Mouse (Mus musculus): ENCODE results near the gene Timm22.

Gene Timm22

GRCm38 (mm10) chr11:76406702-76407583, at the start of gene Timm22:
Gene Timm22, plus strand, starts transcription at chr11:76406952.
- DNase-seq (ENCODE audit: low spot score): peak; percentile 99

- no peak for DNase-seq (ENCODE audit: low spot score)
These were observed 49.3 kb upstream of the Timm22 start for GRCm38 (mm10) chr11:76357464-76357863.

GRCm38 (mm10) chr11:76358628-76359320, 48.0 kb upstream of the Timm22 start:
- no peak for DNase-seq (ENCODE audit: low spot score)

GRCm38 (mm10) chr11:76360255-76360654, 46.5 kb upstream of the Timm22 start:
- DNase-seq (ENCODE audit: low spot score): no peak

- no peak for DNase-seq (ENCODE audit: low spot score)
These were observed 45.3 kb upstream of the Timm22 start for GRCm38 (mm10) chr11:76361422-76361821.

- DNase-seq (ENCODE audit: low spot score): peak; percentile 80
These were observed 43.6 kb upstream of the Timm22 start for GRCm38 (mm10) chr11:76363178-76363577.

- no peak for DNase-seq (ENCODE audit: low spot score)
These were observed 43.1 kb upstream of the Timm22 start for GRCm38 (mm10) chr11:76363636-76364035.

GRCm38 (mm10) chr11:76364038-76364437, 42.7 kb upstream of the Timm22 start:
- no peak for DNase-seq (ENCODE audit: low spot score)

- DNase-seq (ENCODE audit: low spot score): no peak
These were observed 40.0 kb upstream of the Timm22 start for GRCm38 (mm10) chr11:76366720-76367119.

GRCm38 (mm10) chr11:76370491-76370890, 36.3 kb upstream of the Timm22 start:
- no peak for DNase-seq (ENCODE audit: low spot score)

- no peak for DNase-seq (ENCODE audit: low spot score)
These were observed 34.6 kb upstream of the Timm22 start for GRCm38 (mm10) chr11:76372120-76372519.

- no peak for DNase-seq (ENCODE audit: low spot score)
These were observed 34.2 kb upstream of the Timm22 start for GRCm38 (mm10) chr11:76372534-76372933.

GRCm38 (mm10) chr11:76374491-76375185, 32.1 kb upstream of the Timm22 start:
- peak; percentile 87 for DNase-seq (ENCODE audit: low spot score)

- no peak for DNase-seq (ENCODE audit: low spot score)
These were observed 30.3 kb upstream of the Timm22 start for GRCm38 (mm10) chr11:76376425-76376824.

- peak; percentile 79 for DNase-seq (ENCODE audit: low spot score)
These were observed 26.7 kb upstream of the Timm22 start for GRCm38 (mm10) chr11:76379921-76380544.

- DNase-seq (ENCODE audit: low spot score): no peak
These were observed 25.4 kb upstream of the Timm22 start for GRCm38 (mm10) chr11:76381201-76381885.

- peak; percentile 73 for DNase-seq (ENCODE audit: low spot score)
These were observed 23.9 kb upstream of the Timm22 start for GRCm38 (mm10) chr11:76382711-76383324.

- no peak for DNase-seq (ENCODE audit: low spot score)
These were observed 22.4 kb upstream of the Timm22 start for GRCm38 (mm10) chr11:76384307-76384706.

GRCm38 (mm10) chr11:76385017-76385416, 21.7 kb upstream of the Timm22 start:
- no peak for DNase-seq (ENCODE audit: low spot score)

- no peak for DNase-seq (ENCODE audit: low spot score)
These were observed 21.0 kb upstream of the Timm22 start for GRCm38 (mm10) chr11:76385746-76386145.

- no peak for DNase-seq (ENCODE audit: low spot score)
These were observed 19.7 kb upstream of the Timm22 start for GRCm38 (mm10) chr11:76387097-76387496.

Measured in embryo, embryonic 10.5 days (tissue).